23 mouse cellular contexts compared by ENCODE assay signal in the genomic region with DNA sequence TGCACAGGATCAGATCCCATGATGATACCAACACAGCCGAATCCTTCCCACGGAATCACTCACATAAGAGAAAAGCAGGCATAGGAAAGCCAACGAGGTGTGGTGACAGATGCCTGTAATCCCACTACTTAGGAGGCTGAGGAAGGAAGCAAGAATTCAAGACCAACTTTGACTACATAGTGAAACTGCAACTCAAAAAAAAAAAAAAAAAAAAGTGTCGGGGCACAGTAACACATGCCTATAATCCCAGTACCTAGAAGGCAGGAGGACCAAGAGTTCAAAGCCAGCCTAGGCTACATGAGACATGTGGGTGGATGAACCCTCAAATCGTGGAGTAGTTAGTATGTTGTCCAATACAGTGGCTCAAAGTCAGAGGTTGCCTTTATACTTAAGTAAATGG. TPM values are rescaled to one million over a fixed set of nuclear protein-coding genes. Genes with fewer than 3 reads are reported as not detected.
DNase-seq lines count a peak whose midpoint lies in the region; ATAC-seq and TF ChIP-seq lines count a peak whose summit lies in the region.
"Had no signal": no experiment of that assay in that cellular context is flagged by ENCODE, and none has a peak within 500 bp of the region (broad histone marks: within the 10 kb centered on the region; RNA-seq: fewer than 3 reads in every experiment).

No protein-coding gene starts in this region.

- no peaks in the 10 kb centered on the region for H3K9me3 ChIP-seq in heart, embryonic 15.5 days (replicated peaks)
- no peaks in the 10 kb centered on the region for H3K9me3 ChIP-seq in MEL (replicated peaks; ENCODE audit: insufficient read depth, low read length)
- H3K9me3 ChIP-seq: embryonic facial prominence, embryonic 12.5 days; heart, embryonic 12.5 days; hindbrain, embryonic 12.5 days; limb, embryonic 12.5 days; liver, embryonic 15.5 days had no signal

- TF ChIP-seq POLR2A in kidney, adult 2 months (IDR thresholded peaks at IDR 0.05; ENCODE audit: low read depth, low read length), result no peak
- TF ChIP-seq POLR2A in MEL (IDR thresholded peaks at IDR 0.05; ENCODE audit: control insufficient read depth in 1 of 2, insufficient read depth in 1 of 2, low read depth in 1 of 2, low read length in 2 of 2, poor library complexity in 1 of 2), result no peak

- ATAC-seq in heart, embryonic 15.5 days (replicated peaks; ENCODE audit: insufficient number of reproducible peaks, insufficient read depth, low FRiP score, low read depth), result no peak
- ATAC-seq: forebrain, embryonic 16.5 days; hindbrain, postnatal 0 days; intestine, embryonic 16.5 days; midbrain, embryonic 16.5 days had no signal

- peaks cover 13% of the 10 kb centered on the region; the same call in 1 of the 2 replicates for H3K36me3 ChIP-seq in heart, embryonic 15.5 days
- no peaks in the 10 kb centered on the region for H3K36me3 ChIP-seq in kidney, adult 2 months (ENCODE audit: control insufficient read depth, insufficient read depth, low read length)
- peaks cover 1 to 2% of the 10 kb centered on the region in 2 experiments for H3K36me3 ChIP-seq in MEL (ENCODE audit: control insufficient read depth in 1 of 2, insufficient read depth in 2 of 2, low read length in 2 of 2)

- no peak overlapping the region for H3K9ac ChIP-seq in heart, embryonic 15.5 days
- H3K9ac ChIP-seq in MEL (ENCODE audit: control insufficient read depth, low read depth, low read length, poor library complexity, severe bottlenecking), result no peak overlapping the region
- H3K9ac ChIP-seq: embryonic facial prominence, embryonic 12.5 days; heart, embryonic 12.5 days; hindbrain, embryonic 12.5 days; limb, embryonic 12.5 days; liver, embryonic 15.5 days; lung, embryonic 14.5 days had no signal

- H3K79me2 ChIP-seq in MEL (ENCODE audit: control insufficient read depth, insufficient read depth, low read length, poor library complexity), result no peaks in the 10 kb centered on the region

- H3K27ac ChIP-seq in heart, embryonic 15.5 days, result peak overlapping the region; percentile 34; the same call in 1 of the 2 replicates
- H3K27ac ChIP-seq in kidney, adult 2 months (ENCODE audit: insufficient read depth, low read depth, low read length), result no peak overlapping the region
- H3K27ac ChIP-seq in MEL (ENCODE audit: control insufficient read depth, low read depth, low read length), result no peak overlapping the region
- H3K27ac ChIP-seq: embryonic facial prominence, embryonic 12.5 days; hindbrain, embryonic 12.5 days; hindbrain, postnatal 0 days; limb, embryonic 12.5 days; liver, embryonic 15.5 days had no signal

- H3K4me1 ChIP-seq in heart, embryonic 15.5 days (replicated peaks), result peaks cover 35% of the 10 kb centered on the region
- peaks cover 5% of the 10 kb centered on the region; the same call in 1 of the 2 replicates for H3K4me1 ChIP-seq in kidney, adult 2 months (ENCODE audit: control insufficient read depth, insufficient read depth, low read length)
- H3K4me1 ChIP-seq in MEL (ENCODE audit: control insufficient read depth in 1 of 2, insufficient read depth in 2 of 2, low read length in 2 of 2), result no peaks in the 10 kb centered on the region; a peak in 1 of 4 replicates
- H3K4me1 ChIP-seq: embryonic facial prominence, embryonic 12.5 days; limb, embryonic 12.5 days; liver, embryonic 15.5 days had no signal

- no peak for DNase-seq in heart, adult 11 months
- peak; percentile 4 for DNase-seq in kidney, postnatal 10 days
- DNase-seq in kidney, adult 2 months, result no peak
- DNase-seq in MEL (ENCODE audit: low read depth, low spot score), result no peak
- DNase-seq in induced T-regulatory cell, adult 2 months (ENCODE audit: low read depth), result peak; percentile 28
- no peak for DNase-seq in urinary bladder, postnatal 14 days (ENCODE audit: low spot score)
- DNase-seq: adrenal gland, adult 8-10 months; cerebellum, adult 11 months; cerebellum, adult 9-10 months; heart, postnatal 14 days; lung, embryonic 14.5 days; right cerebral cortex, adult 18-20 months had no signal

- TF ChIP-seq EP300 in MEL (IDR thresholded peaks at IDR 0.05; ENCODE audit: low read depth in 1 of 2, low read length in 2 of 2), result no peak

- 72% methylated on average over 5 of the region's 5 CpGs for WGBS in heart, embryonic 15.5 days
- WGBS in kidney, adult 2 months, result 66% methylated on average over 5 of the region's 5 CpGs

- H3K4me2 ChIP-seq in heart, embryonic 15.5 days, result no peak overlapping the region
- H3K4me2 ChIP-seq: embryonic facial prominence, embryonic 12.5 days; heart, embryonic 12.5 days; hindbrain, embryonic 12.5 days; limb, embryonic 12.5 days; liver, embryonic 15.5 days; lung, embryonic 14.5 days; midbrain, embryonic 11.5 days had no signal

- H3K27me3 ChIP-seq in heart, embryonic 15.5 days, result no peaks in the 10 kb centered on the region
- no peaks in the 10 kb centered on the region for H3K27me3 ChIP-seq in kidney, adult 2 months (replicated peaks; ENCODE audit: control insufficient read depth, insufficient read depth, low read length)
- no peaks in the 10 kb centered on the region for H3K27me3 ChIP-seq in MEL (ENCODE audit: control insufficient read depth in 1 of 2, insufficient read depth in 2 of 2, low read length in 2 of 2)
- H3K27me3 ChIP-seq: embryonic facial prominence, embryonic 12.5 days; heart, embryonic 12.5 days; hindbrain, embryonic 12.5 days; limb, embryonic 12.5 days; liver, embryonic 15.5 days had no signal

- H3K4me3 ChIP-seq in heart, embryonic 15.5 days, result no peak overlapping the region
- no peak overlapping the region for H3K4me3 ChIP-seq in kidney, adult 2 months (ENCODE audit: insufficient read depth, low read depth, low read length)
- no peak overlapping the region for H3K4me3 ChIP-seq in MEL (ENCODE audit: control insufficient read depth in 1 of 2, insufficient read depth in 1 of 2, low read depth in 2 of 2, low read length in 2 of 2)
- H3K4me3 ChIP-seq: embryonic facial prominence, embryonic 12.5 days; heart, embryonic 12.5 days; hindbrain, embryonic 12.5 days; limb, embryonic 12.5 days; liver, embryonic 15.5 days had no signal

- no peak for TF ChIP-seq CTCF in kidney, adult 2 months (conservative IDR thresholded peaks at IDR 0.05; ENCODE audit: insufficient read depth, insufficient read length, low read depth, low read length)
- no peak for TF ChIP-seq CTCF in MEL (IDR thresholded peaks at IDR 0.05 in 2 of 3, conservative IDR thresholded peaks at IDR 0.05 in 1 of 3; ENCODE audit: control insufficient read depth in 1 of 3, insufficient read depth in 1 of 3, low read depth in 2 of 3, low read length in 3 of 3, poor library complexity in 1 of 3, severe bottlenecking in 1 of 3)

- TF ChIP-seq RAD21 in MEL (IDR thresholded peaks at IDR 0.05; ENCODE audit: low read depth, low read length), result no peak

TF ChIP-seq in MEL, 35 proteins besides CTCF, POLR2A, EP300 and RAD21:
- TF ChIP-seq ZNF384 (IDR thresholded peaks at IDR 0.05; ENCODE audit: low read depth, low read length) (0 out of 2 replicates have a peak, but pooled peaks have one; percentile 28), TAL1 (IDR thresholded peaks at IDR 0.05; ENCODE audit: low read length) (no peak)

RNA-seq across cellular contexts. Expression of a gene that starts 12.3 kb away (rescaled TPM):
- 5.4 and 9.0 TPM in 2 replicates for polyA plus RNA-seq in heart, embryonic 15.5 days (2015; fragmentation: Nextera tagmentation; extraction: Ambion mirVana)
- 38.4 and 46.8 TPM in 2 replicates for polyA plus RNA-seq in kidney, adult 2 months (2012; rRNA removed)
- total RNA-seq in MEL (2012; rRNA removed), result 6.3 TPM in 2 replicates
- 10 to 100 TPM in 1 of 2 experiments, not detected in 1; 15.0 TPM for polyA plus RNA-seq in MEL (2012; ENCODE audit: insufficient read depth in 1 of 2, insufficient read length in 2 of 2, low read depth in 1 of 2, low replicate concordance in 2 of 2, missing spikeins in 1 of 2)

RNA-seq across cellular contexts. Expression of a gene that starts 36.7 kb away (rescaled TPM):
- 4.8 and 6.1 TPM in 2 replicates for polyA plus RNA-seq in heart, embryonic 15.5 days (2015; fragmentation: Nextera tagmentation; extraction: Ambion mirVana)
- polyA plus RNA-seq in kidney, adult 2 months (2012; rRNA removed), result 21.9 and 24.0 TPM in 2 replicates
- 3.4 and 4.0 TPM in 2 replicates for total RNA-seq in MEL (2012; rRNA removed)
- 10 to 100 TPM in 1 of 2 experiments, not detected in 1; 10.0 TPM for polyA plus RNA-seq in MEL (2012; ENCODE audit: insufficient read depth in 1 of 2, insufficient read length in 2 of 2, low read depth in 1 of 2, low replicate concordance in 2 of 2, missing spikeins in 1 of 2)

Comparison
In these comparisons a context has a peak if more than half of its experiments do, and no peak if none do; other contexts are left out.
1. DNase-seq: peak in kidney, postnatal 10 days (single experiment) and induced T-regulatory cell, adult 2 months (single experiment); none in heart, adult 11 months (single experiment), kidney, adult 2 months (single experiment), MEL (single experiment) and urinary bladder, postnatal 14 days (single experiment).